Mouse (Mus musculus): ENCODE data around the gene Ctnnbl1.

DNA sequence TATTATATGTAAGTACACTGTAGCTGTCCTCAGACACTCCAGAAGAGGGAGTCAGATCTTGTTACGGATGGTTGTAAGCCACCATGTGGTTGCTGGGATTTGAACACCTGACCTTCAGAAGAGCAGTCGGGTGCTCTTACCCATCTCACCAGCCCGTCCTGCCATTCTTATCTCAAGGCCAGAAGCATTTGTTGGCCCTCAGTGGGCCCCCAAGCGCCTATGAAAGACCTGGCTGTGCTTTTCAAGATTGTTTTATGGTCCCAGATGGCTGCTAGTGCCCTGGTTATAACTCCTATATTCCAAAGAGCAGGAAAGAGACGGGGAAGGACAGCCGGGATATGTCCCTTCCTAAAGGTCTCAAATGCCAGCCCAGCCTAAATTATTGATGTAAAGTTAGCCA, 118.6 kb downstream of the Ctnnbl1 start:
- no peak for TF ChIP-seq CTCF (IDR thresholded peaks at IDR 0.05; ENCODE audit: extremely low read depth, insufficient read depth, insufficient read length, insufficient replicate concordance)
- no peak for TF ChIP-seq POLR2A (IDR thresholded peaks at IDR 0.05; ENCODE audit: low read depth, low read length)
